Mouse (Mus musculus): Measurements from ENCODE around the gene Psg21. TPM values are rescaled to one million over a fixed set of nuclear protein-coding genes. Genes with fewer than 3 reads are reported as not detected.
"Not testable (repeated sequence)": the region's sequence is repeated elsewhere in the genome, so short reads cannot be mapped to it uniquely, and the experiment has no call there.

Gene Psg21
- not detected for total RNA-seq (2021)
- long read RNA-seq, experiment 1, result 0 reads
- long read RNA-seq, experiment 2, result 0 reads

DNA sequence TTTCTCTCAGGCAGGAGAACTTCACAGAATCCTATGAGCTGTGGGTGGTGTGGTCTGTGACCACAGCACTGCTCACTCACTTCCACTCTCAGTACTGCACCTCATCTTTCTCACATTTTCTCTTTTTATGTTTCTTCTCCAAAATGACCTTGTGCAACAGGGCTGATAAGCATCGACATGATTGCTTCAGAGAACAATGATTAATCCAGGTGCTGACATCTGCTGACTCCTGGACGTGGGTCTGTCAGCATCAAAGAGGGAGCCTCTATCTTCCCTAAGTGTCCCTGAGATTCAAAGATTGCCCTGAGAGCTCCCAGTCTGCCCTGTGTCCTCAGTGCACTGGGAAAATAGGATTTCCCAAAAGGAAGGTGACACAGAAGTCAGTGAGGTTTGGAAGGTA is at the start of gene Psg21:
Gene Psg21, minus strand, starts transcription at position 101 of the 400 bp plus-strand sequence.
- not testable (repeated sequence) for DNase-seq

DNA sequence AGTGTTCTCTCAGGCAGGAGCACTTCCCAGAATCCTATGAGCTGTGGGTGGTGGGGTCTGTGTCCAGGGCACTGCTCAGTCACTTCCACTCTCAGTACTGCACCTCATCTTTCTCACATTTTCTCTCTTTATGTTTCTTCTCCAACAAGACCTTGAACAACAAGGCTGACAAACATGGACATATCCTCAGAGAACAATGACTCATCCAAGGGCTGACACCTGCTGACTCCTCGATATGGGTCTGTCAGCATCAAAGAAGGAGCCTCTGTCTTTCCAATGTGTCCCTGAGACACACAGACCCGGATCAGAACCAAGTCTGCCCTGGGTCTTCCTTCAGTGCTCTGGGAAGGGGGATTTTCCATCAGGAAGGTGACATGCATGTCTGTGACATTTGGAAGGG is 29.6 kb upstream of the Psg21 start, which contains the start of gene Psg20:
Gene Psg20, minus strand, starts transcription at position 101 of the 400 bp plus-strand sequence.
- no peak for DNase-seq

DNA sequence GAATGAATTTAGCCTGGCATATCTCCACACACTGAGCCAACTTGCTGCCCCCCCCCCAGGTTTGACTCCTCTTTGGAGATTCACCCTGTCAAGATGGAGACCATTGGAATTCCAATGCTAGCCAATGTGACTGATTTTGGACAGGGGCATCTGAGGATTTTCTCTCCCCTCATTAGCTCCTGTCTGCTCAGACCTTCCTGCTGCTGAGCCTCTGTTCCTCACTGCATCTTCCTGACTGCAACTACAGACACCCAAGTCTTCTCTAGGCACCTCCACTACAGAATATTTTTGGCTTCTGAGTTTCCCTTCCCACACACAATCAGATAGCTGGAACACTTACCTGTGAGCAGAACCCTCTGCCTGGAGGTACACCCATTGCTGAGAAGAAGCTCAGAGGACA is 29.1 kb upstream of the Psg21 start:
- DNase-seq, result no peak

DNA sequence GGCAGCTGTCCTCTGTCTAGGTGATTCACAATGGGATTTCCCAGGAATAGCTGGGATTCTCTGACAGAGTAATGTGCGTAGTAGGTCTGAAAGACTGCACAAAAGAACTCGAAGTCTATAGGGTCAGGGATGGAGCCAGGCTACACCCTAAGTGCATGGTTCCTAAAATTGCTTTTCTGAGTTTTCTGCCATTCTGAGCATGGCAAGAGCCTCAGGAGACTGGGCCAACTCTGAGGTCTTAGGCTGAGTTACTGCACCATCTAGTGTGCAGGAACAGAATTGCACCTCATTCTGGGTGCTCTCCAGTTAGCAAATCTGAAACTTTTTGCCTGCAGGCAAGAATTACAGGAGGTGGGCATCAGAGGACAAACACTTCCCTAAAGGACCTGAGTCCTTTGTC is 23.2 kb upstream of the Psg21 start:
- no peak for DNase-seq

DNA sequence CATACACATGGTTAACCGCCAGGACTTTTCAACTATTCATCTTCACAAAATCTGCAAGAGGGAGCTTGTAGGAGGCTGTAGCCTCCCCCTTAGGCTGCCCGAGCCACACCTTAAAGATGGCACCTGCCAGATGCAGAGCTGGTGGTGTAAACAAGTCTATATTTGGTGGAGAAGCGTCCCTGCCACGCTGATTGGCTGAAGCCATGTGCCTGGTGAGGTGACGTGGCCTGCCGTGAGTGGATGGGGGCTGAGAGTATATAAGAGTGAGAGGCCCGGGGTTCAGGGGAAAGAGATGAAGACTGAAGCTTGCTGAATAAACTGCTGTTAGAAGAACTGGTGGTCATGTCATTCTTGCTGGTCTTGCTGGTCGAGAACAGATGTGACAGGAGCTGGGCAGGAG is 29.6 kb downstream of the Psg21 start:
- DNase-seq, result not testable (repeated sequence)

DNA sequence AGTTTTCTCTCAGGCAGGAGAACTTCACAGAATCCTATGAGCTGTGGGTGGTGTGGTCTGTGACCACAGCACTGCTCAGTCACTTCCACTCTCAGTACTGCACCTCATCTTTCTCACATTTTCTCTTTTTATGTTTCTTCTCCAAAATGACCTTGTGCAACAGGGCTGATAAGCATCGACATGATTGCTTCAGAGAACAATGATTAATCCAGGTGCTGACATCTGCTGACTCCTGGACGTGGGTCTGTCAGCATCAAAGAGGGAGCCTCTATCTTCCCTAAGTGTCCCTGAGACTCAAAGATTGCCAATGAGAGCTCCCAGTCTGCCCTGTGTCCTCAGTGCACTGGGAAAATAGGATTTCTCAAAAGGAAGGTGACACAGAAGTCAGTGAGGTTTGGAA is 40.1 kb downstream of the Psg21 start, which contains the start of gene Psg23:
Gene Psg23, minus strand, starts transcription at position 101 of the 400 bp plus-strand sequence.
- not testable (repeated sequence) for DNase-seq

Other genes starting within 250 kb of the Psg21 start
- not detected for gene Psg28, start 224.7 kb downstream of the Psg21 start, total RNA-seq (2021)
- gene Psg26, start 172.5 kb downstream of the Psg21 start, total RNA-seq (2021), result not detected
- gene Psg25, start 124.5 kb downstream of the Psg21 start, total RNA-seq (2021), result not detected
- not detected for gene Psg27, start 89.4 kb downstream of the Psg21 start, total RNA-seq (2021)
- gene Psg23, start 40.2 kb downstream of the Psg21 start, total RNA-seq (2021), result not detected
- not detected for gene Psg20, start 29.5 kb upstream of the Psg21 start, total RNA-seq (2021)
- not detected for gene Psg22, start 61.4 kb upstream of the Psg21 start, total RNA-seq (2021)
- not detected for gene Psg19, start 141.8 kb upstream of the Psg21 start, total RNA-seq (2021)
- not detected for gene Psg17, start 164.9 kb upstream of the Psg21 start, total RNA-seq (2021)
- gene Mill2, start 183.2 kb upstream of the Psg21 start, total RNA-seq (2021), result 1 to 10 TPM; 2.8 to 3.4 TPM
- under 1 TPM; 0.51 to 0.67 TPM for gene Pglyrp1, start 214.6 kb upstream of the Psg21 start, total RNA-seq (2021)

Measured in gastrocnemius, postnatal 25 days (tissue).